Mouse (Mus musculus) ES-E14 (cell line): Measurements from ENCODE around the gene Naa38.

Experiments
- CHD2 ChIP-seq: IDR thresholded peaks from 2 replicates; pipeline ENCODE4 v1.6.1; 2014; ENCODE audit warnings: mild to moderate bottlenecking, low read depth, low read length, inconsistent platforms
- HCFC1 ChIP-seq: IDR thresholded peaks from 2 replicates; pipeline ENCODE4 v1.6.1; 2012; ENCODE audit warnings: low read length, inconsistent platforms, borderline replicate concordance; ENCODE audit not compliant: insufficient read depth
- MAFK ChIP-seq: IDR thresholded peaks from 2 replicates; pipeline ENCODE4 v1.6.1; 2014; ENCODE audit warnings: mild to moderate bottlenecking, low read depth, low read length, inconsistent platforms; ENCODE audit not compliant: insufficient read depth
- ZC3H11A ChIP-seq: IDR thresholded peaks from 2 replicates; pipeline ENCODE4 v1.6.1; 2012; ENCODE audit warnings: low read depth, mild to moderate bottlenecking, inconsistent platforms, low read length, borderline replicate concordance
- ZNF384 ChIP-seq: IDR thresholded peaks from 2 replicates; pipeline ENCODE4 v1.6.1; 2012; ENCODE audit warnings: low read depth, low read length, inconsistent platforms

GRCm38 (mm10) chr11:69400083-69400850 lies 5.0 kb downstream of the Naa38 start:
- TF ChIP-seq HCFC1 (no peak), ZNF384 (no peak), MAFK (no peak), CHD2 (no peak), ZC3H11A (no peak)
